Mouse (Mus musculus): ENCODE data around the gene Krt80. TPM values are rescaled to one million over a fixed set of nuclear protein-coding genes. Genes with fewer than 3 reads are reported as not detected.
A peak's percentile ranks its signal among the peaks of the same experiment; 100 is the strongest.

Krt80 gene
- polyA plus RNA-seq (2015; fragmentation: Nextera tagmentation; extraction: Ambion mirVana): 1.7 and 2.0 TPM in 2 replicates

- WGBS: 24% methylated on average over 22 of the region's 22 CpGs
- Histone ChIP-seq H3K27ac (peak within 1 kb of the TSS; percentile 91), H3K9me3 (no peaks in the 10 kb centered on the region), H3K9ac (no peak within 1 kb of the TSS), H3K27me3 (no peaks in the 10 kb centered on the region), H3K36me3 (no peaks in the 10 kb centered on the region), H3K4me2 (peak within 1 kb of the TSS; percentile 35), H3K4me1 (peaks cover 79% of the 10 kb centered on the region), H3K4me3 (no peak within 1 kb of the TSS)
- ATAC-seq (ENCODE audit: borderline replicate concordance, extremely low read depth, low FRiP score, low TSS enrichment): peak; percentile 87
Observed at GRCm38 (mm10) chr15:101370101-101370911, at the start of gene Krt80. Gene Krt80 (minus strand): TSS chr15:101370162.

- H3K4me3 ChIP-seq: no peak overlapping the region
- H3K27ac ChIP-seq: no peak overlapping the region
- H3K4me2 ChIP-seq: no peak overlapping the region
- no peak overlapping the region for H3K9ac ChIP-seq
- ATAC-seq (ENCODE audit: borderline replicate concordance, extremely low read depth, low FRiP score, low TSS enrichment): no peak
- H3K9me3 ChIP-seq: no peaks in the 10 kb centered on the region
- H3K36me3 ChIP-seq: peaks cover 7% of the 10 kb centered on the region; the same call in 1 of the 2 replicates
- WGBS: 69% methylated on average over 4 of the region's 4 CpGs
- H3K4me1 ChIP-seq: peaks cover 11% of the 10 kb centered on the region; the same call in 1 of the 2 replicates
- H3K27me3 ChIP-seq: no peaks in the 10 kb centered on the region
Observed at GRCm38 (mm10) chr15:101418950-101419349, 49.0 kb upstream of the Krt80 start.

GRCm38 (mm10) chr15:101414807-101415565, 45.0 kb upstream of the Krt80 start:
- no peak for ATAC-seq (ENCODE audit: borderline replicate concordance, extremely low read depth, low FRiP score, low TSS enrichment)
- Histone ChIP-seq H3K27ac (peak overlapping the region; percentile 6; the same call in 1 of the 2 replicates), H3K36me3 (peaks cover 6% of the 10 kb centered on the region; the same call in 1 of the 2 replicates), H3K4me2 (peak overlapping the region; percentile 55; the same call in 1 of the 2 replicates), H3K27me3 (peaks cover 19% of the 10 kb centered on the region), H3K9me3 (no peaks in the 10 kb centered on the region), H3K9ac (no peak overlapping the region), H3K4me1 (peaks cover 11% of the 10 kb centered on the region; the same call in 1 of the 2 replicates), H3K4me3 (no peak overlapping the region)
- 35% methylated on average over 11 of the region's 11 CpGs for WGBS

GRCm38 (mm10) chr15:101413916-101414635, 44.1 kb upstream of the Krt80 start:
- 19% methylated on average over 7 of the region's 7 CpGs for WGBS
- H3K27ac ChIP-seq: peak overlapping the region; percentile 89
- no peak overlapping the region for H3K9ac ChIP-seq

GRCm38 (mm10) chr15:101412188-101412587, 42.2 kb upstream of the Krt80 start:
- Histone ChIP-seq H3K4me3 (peak overlapping the region; percentile 44), H3K4me2 (peak overlapping the region; percentile 55), H3K27me3 (peaks cover 19% of the 10 kb centered on the region), H3K9ac (peak overlapping the region; percentile 45), H3K4me1 (peaks cover 15% of the 10 kb centered on the region; the same call in 1 of the 2 replicates), H3K9me3 (no peaks in the 10 kb centered on the region), H3K36me3 (no peaks in the 10 kb centered on the region), H3K27ac (peak overlapping the region; percentile 89)
- peak; percentile 53; the same call in 1 of the 2 replicates for ATAC-seq (ENCODE audit: borderline replicate concordance, extremely low read depth, low FRiP score, low TSS enrichment)
- 10% methylated on average over 31 of the region's 31 CpGs for WGBS

More at GRCm38 (mm10) chr15:101413916-101414635, 44.1 kb upstream of the Krt80 start:
- Histone ChIP-seq H3K27me3 (peaks cover 19% of the 10 kb centered on the region), H3K4me1 (peaks cover 15% of the 10 kb centered on the region; the same call in 1 of the 2 replicates), H3K4me2 (peak overlapping the region; percentile 55), H3K9me3 (no peaks in the 10 kb centered on the region), H3K36me3 (no peaks in the 10 kb centered on the region), H3K4me3 (peak overlapping the region; percentile 44; the same call in 1 of the 2 replicates)
- ATAC-seq (ENCODE audit: borderline replicate concordance, extremely low read depth, low FRiP score, low TSS enrichment): no peak

- H3K9me3 ChIP-seq: no peaks in the 10 kb centered on the region
- peaks cover 19% of the 10 kb centered on the region for H3K27me3 ChIP-seq
- peak within 1 kb of the TSS; percentile 44 for H3K4me3 ChIP-seq
- no peaks in the 10 kb centered on the region for H3K36me3 ChIP-seq
- H3K4me2 ChIP-seq: peak within 1 kb of the TSS; percentile 55
- ATAC-seq (ENCODE audit: borderline replicate concordance, extremely low read depth, low FRiP score, low TSS enrichment): peak; percentile 81
- WGBS: 31% methylated on average over 2 of the region's 2 CpGs
- peak within 1 kb of the TSS; percentile 45 for H3K9ac ChIP-seq
- peaks cover 15% of the 10 kb centered on the region; the same call in 1 of the 2 replicates for H3K4me1 ChIP-seq
- peak within 1 kb of the TSS; percentile 89 for H3K27ac ChIP-seq
Observed at GRCm38 (mm10) chr15:101410775-101411174, 40.8 kb upstream of the Krt80 start, which contains the start of gene Krt7. Gene Krt7 (plus strand): TSS chr15:101411043.

GRCm38 (mm10) chr15:101398269-101398668, 28.3 kb upstream of the Krt80 start:
- H3K4me3 ChIP-seq: no peak overlapping the region
- ATAC-seq (ENCODE audit: borderline replicate concordance, extremely low read depth, low FRiP score, low TSS enrichment): no peak
- H3K27me3 ChIP-seq: no peaks in the 10 kb centered on the region
- WGBS: 75% methylated on average over 8 of the region's 8 CpGs
- H3K4me1 ChIP-seq: no peaks in the 10 kb centered on the region
- no peak overlapping the region for H3K4me2 ChIP-seq
- no peaks in the 10 kb centered on the region for H3K36me3 ChIP-seq
- no peak overlapping the region for H3K27ac ChIP-seq
- no peaks in the 10 kb centered on the region for H3K9me3 ChIP-seq
- no peak overlapping the region for H3K9ac ChIP-seq

GRCm38 (mm10) chr15:101397683-101398082, 27.7 kb upstream of the Krt80 start:
- Histone ChIP-seq H3K4me1 (no peaks in the 10 kb centered on the region), H3K4me2 (no peak overlapping the region), H3K27ac (no peak overlapping the region), H3K27me3 (no peaks in the 10 kb centered on the region), H3K9ac (no peak overlapping the region), H3K4me3 (no peak overlapping the region), H3K36me3 (no peaks in the 10 kb centered on the region), H3K9me3 (no peaks in the 10 kb centered on the region)
- 73% methylated on average over 2 of the region's 2 CpGs for WGBS
- ATAC-seq (ENCODE audit: borderline replicate concordance, extremely low read depth, low FRiP score, low TSS enrichment): no peak

- no peaks in the 10 kb centered on the region for H3K9me3 ChIP-seq
- H3K27ac ChIP-seq: no peak overlapping the region
- H3K36me3 ChIP-seq: no peaks in the 10 kb centered on the region
Observed at GRCm38 (mm10) chr15:101396921-101397320, 27.0 kb upstream of the Krt80 start.

GRCm38 (mm10) chr15:101396466-101396865, 26.5 kb upstream of the Krt80 start:
- WGBS: 35% methylated on average over 7 of the region's 7 CpGs
- Histone ChIP-seq H3K4me1 (no peaks in the 10 kb centered on the region), H3K9me3 (no peaks in the 10 kb centered on the region), H3K27me3 (no peaks in the 10 kb centered on the region), H3K9ac (no peak overlapping the region), H3K27ac (no peak overlapping the region), H3K4me2 (no peak overlapping the region), H3K36me3 (no peaks in the 10 kb centered on the region), H3K4me3 (no peak overlapping the region)
- ATAC-seq (ENCODE audit: borderline replicate concordance, extremely low read depth, low FRiP score, low TSS enrichment): no peak

More at GRCm38 (mm10) chr15:101396921-101397320, 27.0 kb upstream of the Krt80 start:
- ATAC-seq (ENCODE audit: borderline replicate concordance, extremely low read depth, low FRiP score, low TSS enrichment): no peak
- no peaks in the 10 kb centered on the region for H3K27me3 ChIP-seq
- H3K4me3 ChIP-seq: no peak overlapping the region
- no peak overlapping the region for H3K9ac ChIP-seq
- 81% methylated on average over 3 of the region's 3 CpGs for WGBS
- H3K4me1 ChIP-seq: no peaks in the 10 kb centered on the region
- no peak overlapping the region for H3K4me2 ChIP-seq

GRCm38 (mm10) chr15:101394908-101395307, 24.9 kb upstream of the Krt80 start:
- Histone ChIP-seq H3K9ac (no peak overlapping the region), H3K36me3 (no peaks in the 10 kb centered on the region), H3K4me3 (no peak overlapping the region), H3K9me3 (no peaks in the 10 kb centered on the region), H3K27me3 (no peaks in the 10 kb centered on the region), H3K4me2 (no peak overlapping the region), H3K4me1 (no peaks in the 10 kb centered on the region), H3K27ac (no peak overlapping the region)
- ATAC-seq (ENCODE audit: borderline replicate concordance, extremely low read depth, low FRiP score, low TSS enrichment): no peak
- 57% methylated on average over 7 of the region's 7 CpGs for WGBS

Data from lung, embryonic 15.5 days (tissue).